Mouse (Mus musculus) induced T-regulatory cell, adult 2 months (primary cell): ENCODE results near the gene Atp13a5.

Experiments
- DNase-seq: peaks from one replicate; pipeline ENCODE4 v3.0.0-alpha.2; 2012; ENCODE audit warnings: low read depth

The Atp13a5 gene

DNA sequence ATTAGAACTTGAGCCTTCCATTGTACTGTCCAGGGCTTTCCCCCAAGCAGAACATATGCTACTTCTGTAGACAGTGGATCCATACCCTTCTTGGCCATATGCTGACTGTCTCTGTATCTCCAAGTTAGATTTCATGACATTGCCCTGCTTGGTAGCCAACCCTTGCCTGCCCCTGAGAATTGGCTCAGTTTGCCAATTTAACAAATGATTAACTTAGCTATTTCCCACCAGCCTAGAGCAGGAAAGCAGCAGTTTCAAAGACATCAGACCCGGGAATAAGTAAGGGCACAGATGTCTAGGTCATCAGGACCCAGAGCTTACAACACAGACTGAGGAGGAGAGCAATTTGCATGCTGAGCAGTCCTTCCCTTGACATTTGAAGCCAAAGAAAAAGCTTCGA lies 173.0 kb downstream of the Atp13a5 start:
- no peak for DNase-seq

DNA sequence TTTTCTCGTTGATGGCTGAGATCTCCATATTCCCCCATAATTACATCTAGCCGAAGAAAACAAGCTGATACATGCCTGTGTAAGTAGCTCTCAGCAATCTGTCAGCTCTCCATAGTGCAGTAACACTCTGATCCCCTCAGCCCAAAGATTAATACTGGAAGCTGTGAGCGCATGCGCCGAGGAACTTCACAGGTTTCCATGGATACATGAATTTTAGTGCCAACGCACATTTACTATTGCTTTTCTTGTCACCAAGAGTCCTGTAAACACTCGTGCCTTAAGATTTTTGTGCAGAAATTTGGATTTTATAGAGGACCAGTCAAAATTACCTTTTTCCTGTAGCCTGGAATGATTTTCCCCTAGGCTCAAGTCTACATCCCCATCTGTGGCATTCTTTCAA lies 173.7 kb downstream of the Atp13a5 start:
- DNase-seq: no peak

DNA sequence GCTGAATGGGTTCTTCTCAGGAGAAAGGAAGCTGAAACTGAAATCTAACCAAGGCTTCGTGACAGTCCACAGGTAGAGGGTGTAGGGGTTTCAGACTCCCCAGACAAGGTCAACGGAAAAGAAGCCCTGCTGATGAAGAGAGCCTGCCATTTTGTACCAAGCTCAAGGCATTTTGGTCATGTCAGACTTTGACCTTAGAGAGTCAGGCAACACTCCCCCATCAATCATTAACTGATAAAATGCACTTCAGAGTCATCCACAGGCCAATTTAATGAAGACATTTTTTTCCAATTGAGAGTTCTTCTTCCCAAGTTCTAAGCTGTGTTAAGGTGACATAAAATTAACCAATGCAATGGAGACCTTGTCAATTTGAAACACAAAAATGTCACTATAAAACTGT lies 177.4 kb downstream of the Atp13a5 start:
- no peak for DNase-seq

DNA sequence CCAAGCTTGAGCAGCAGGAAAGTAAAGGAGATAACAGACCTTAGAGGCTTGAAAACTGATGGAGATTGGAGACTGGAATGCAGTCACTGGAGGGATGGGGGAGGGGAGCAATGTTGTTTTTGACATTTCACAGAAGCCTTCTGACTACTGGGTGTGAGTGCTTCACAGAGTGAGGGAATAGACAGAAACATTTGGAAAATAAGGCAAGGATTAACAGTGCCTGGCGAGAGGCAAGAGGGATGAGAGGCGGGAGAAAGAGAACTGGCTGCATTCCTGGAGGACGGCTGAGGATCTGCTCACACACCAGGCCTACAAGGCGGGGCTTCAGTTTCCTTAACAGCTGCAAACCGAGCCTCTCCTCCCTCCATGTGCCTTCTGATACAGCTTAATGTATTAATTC lies 180.1 kb downstream of the Atp13a5 start:
- no peak for DNase-seq

DNA sequence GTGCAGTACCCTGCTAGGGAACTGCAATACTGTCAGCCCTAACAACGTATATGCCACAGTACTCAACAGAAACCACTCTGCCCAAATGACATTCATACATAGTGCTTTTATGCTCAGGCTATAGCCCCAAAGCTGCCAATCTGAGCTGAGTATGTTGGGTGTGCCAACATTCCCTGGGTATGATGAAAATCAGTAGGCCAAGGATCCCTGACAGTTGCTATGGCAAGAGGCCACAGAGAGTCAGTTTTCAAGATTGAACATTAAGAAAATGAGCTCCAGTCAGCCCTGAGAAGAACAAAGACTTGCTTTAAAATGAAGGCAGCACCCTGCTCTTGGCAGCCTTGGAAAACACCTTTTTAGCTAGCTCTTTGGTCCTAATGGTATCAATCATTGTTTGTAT lies 183.4 kb downstream of the Atp13a5 start:
- DNase-seq: no peak

DNA sequence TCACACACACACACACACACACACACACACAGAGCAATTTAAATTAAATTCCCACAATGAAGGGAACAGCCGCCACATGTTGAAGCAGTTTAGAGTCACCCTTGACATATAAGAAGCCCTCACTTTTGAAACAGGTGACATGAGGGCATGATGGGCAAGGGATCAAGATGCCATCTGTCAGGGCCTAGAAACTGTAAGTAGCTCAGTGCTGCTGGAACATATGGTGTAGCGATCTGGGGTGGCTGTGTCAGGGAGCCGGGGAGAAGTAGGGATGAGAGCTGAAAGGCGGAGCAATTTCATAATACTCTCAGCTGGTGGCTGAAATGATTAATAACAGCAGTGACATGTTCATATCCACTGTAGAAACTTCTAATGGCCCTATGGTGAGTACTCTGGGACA lies 184.6 kb downstream of the Atp13a5 start:
- no peak for DNase-seq

DNA sequence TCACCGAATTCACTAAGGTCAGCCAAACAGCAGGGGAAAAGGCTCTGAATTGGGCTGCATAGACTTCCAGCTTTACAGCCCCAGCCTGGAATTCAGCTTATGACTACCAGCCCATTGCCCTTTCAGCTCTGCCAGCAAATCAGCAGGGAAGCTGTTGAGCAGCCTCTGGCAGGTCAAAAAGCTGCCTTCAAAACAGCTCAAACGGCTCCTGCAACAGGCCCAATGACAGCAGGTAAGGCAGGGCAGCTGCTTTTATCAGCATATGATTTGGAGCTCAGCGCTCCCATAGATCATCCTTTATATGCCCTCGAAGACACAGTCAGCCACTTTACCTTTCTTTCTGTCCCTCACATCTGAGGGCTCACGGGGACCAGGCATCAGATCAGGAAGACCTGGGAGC lies 185.6 kb downstream of the Atp13a5 start:
- DNase-seq: no peak
